Mouse (Mus musculus) retina, embryonic 14.5 days (tissue): ENCODE results near the gene Prcp.
"Not testable (repeated sequence)": the region's sequence is repeated elsewhere in the genome, so short reads cannot be mapped to it uniquely, and the experiment has no call there.

Experiments used
- DNase-seq: peaks from one replicate; pipeline ENCODE4 v3.0.0-alpha.2; 2015; ENCODE audit warnings: low spot score

The Prcp gene

GRCm38 (mm10) chr7:92978720-92979119 lies 104.5 kb downstream of the Prcp start:
- not testable (repeated sequence) for DNase-seq

- no peak for DNase-seq
Measured at GRCm38 (mm10) chr7:92980741-92981140, 106.5 kb downstream of the Prcp start.

GRCm38 (mm10) chr7:92981864-92982263 lies 107.6 kb downstream of the Prcp start:
- no peak for DNase-seq
